Mouse (Mus musculus): Measurements from ENCODE around the gene Tspan10.

The Tspan10 gene

DNA sequence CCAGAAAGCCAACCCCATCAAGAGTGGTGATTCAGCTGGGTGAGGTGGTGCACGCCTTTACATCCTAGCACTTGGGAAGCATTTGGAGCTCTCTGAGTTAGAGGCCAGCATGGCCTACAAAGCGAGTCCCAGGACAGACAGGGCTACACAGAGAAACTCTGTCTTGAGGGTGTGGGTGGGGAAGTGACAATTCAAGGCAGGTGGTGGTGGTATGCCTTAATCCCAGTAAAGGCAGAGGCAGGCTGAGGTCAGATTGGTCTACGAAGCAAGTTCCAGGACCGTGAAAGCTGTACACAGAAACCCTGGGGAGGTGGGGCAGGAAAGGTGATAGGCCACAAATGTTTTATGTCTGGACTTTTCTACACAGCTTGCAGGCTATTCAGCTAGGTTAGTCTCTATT lies 12.5 kb downstream of the Tspan10 start:
- DNase-seq (ENCODE audit: low read depth, low spot score): no peak

- DNase-seq (ENCODE audit: low read depth, low spot score): no peak
Measured at GRCm38 (mm10) chr11:120455413-120455812, 13.0 kb downstream of the Tspan10 start.

- DNase-seq (ENCODE audit: low read depth, low spot score): no peak
Measured at GRCm38 (mm10) chr11:120457370-120457769, 14.9 kb downstream of the Tspan10 start.

DNA sequence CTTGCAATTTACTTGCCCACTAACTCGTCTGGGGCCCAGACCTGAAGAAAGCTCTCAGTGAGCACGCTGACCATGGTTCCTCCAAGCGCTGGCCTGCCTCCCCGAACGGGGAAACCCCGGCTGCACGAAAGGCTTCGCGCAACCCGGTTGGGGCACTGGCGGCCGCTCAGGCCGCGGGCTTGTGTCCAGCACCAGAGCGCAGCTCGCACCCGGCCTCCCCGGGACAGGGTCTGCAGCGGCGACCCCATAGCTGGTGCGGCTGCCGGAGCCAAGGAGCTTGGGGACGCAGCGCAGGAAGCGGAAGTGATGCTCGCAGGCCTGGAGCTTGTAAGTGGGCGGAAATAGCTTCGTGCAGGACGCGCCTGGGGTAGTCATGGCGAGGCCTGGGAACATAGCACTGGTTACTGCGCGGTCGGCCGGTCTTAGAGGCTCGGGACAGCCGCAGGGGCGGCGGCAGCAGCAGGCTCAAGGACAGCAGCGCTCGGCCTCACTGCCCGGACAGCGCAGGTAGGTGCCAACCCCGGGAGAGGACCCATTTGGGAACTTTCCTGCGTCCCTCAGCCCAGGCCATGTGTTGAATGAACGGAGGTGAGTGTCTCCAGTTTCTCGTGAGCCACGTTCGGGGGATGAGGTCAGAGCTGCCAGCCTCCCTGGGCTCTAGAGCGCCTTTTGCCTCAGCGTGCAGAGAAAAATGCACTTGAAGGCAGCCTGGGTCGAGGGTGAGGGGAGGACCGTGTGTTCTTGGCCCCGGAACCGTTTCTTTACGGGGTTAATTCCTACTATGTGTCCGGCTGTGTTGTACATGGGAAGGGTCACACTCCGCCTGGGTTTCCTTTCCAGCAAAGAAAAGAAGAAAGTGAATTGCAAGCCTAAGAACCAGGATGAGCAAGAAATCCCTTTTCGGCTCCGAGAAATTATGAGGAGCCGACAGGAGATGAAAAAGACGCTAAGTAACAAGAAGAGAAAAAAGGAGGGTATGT lies 15.6 kb downstream of the Tspan10 start, which contains the start of the genes Oxld1 and Ccdc137:
Oxld1 (minus strand) TSS at position 297 of the 980 bp plus-strand sequence.
Ccdc137 (plus strand) TSS at position 344 of the 980 bp plus-strand sequence.
- peak; percentile 86 for DNase-seq (ENCODE audit: low read depth, low spot score)

DNA sequence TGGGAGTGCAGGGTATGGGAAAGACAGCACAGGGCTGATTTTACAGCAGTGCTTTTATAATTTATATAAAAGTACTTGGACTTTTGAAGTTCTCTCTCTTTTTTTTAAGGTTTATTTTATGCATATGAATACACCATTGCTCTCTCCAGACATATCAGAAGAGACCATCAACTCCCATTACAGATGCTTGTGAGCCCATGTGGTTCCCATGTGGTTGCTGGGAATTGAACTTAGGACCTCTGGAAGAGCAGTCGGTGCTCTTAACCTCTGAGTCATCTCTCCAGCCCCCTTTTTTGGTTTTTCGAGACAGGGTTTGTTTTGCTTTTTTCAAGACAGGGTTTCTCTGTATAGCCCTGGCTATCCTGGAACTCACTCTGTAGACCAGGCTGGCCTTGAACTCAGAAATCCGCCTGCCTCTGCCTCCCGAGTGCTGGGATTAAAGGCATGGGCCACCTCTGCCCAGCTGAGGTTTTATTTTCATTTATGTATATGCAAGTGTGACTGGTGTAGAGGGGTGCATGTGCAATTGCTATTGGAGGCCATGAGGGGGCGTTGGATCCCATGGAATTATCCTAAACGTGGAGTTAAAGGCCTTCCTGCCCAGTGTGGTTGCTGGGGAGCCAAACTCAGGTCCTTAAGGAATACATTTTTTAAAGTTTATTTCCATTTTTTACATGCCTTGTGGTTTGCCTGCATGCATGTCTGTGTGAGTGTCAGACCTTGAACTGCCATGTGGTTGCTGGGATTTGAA lies 16.6 kb downstream of the Tspan10 start:
- DNase-seq (ENCODE audit: low read depth, low spot score): peak; percentile 28

DNA sequence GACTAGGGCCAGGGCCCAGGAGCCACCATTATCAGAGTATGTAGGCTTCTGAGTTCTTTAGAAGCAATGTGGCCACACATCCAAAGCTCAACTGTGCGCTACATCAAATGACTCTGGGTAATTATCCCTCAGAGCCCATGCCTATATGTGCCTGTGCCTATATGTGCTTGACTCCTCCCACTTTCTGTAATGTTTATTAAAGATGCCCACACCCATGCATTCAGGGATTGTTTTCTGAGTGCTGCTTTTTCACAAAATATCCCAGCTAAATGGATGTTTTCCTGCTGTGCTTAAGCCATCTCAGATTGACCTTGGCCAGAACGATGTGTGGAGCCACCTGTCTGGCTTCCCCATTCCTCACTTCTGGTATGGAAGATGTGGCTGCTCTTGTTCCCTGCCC lies 21.1 kb downstream of the Tspan10 start:
- DNase-seq (ENCODE audit: low read depth, low spot score): no peak

DNA sequence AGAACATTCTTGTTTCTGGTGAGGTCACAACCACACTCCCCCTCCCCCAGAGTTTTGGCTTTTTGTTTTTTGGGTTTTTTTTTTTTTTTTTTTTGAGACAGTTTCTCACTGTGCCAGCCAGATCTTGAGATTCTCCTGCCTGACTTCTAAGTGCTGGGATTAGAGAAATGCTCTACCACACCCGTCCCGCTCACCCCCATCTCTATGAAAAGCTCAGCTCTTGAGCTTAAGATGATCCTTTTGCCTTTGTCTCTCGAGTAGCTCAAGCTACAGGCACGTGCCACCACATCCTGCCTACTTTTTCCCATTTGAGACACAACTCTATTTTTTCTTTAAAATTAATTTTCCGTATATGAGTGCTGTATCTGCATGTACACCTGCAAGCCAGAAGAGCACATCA lies 21.9 kb downstream of the Tspan10 start:
- DNase-seq (ENCODE audit: low read depth, low spot score): no peak

DNA sequence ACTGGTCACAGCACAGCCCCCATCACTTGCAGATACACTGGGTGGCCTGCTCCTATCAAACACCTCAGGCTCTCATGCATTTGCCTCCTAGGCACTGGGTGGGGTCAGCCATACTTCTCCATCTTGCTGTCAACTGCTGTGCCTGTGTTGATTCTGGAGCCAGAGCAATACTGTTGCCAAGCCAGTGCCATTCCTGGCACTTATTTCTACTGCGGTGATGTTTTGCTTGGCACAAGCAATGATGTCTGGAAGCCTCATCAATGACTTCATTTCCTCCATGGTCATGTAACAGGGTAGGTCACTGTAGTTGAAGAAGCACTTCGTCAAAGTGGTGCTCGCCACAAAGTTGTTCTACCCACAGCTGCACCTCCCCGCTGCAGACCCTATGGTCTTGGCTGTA lies 23.1 kb downstream of the Tspan10 start:
- DNase-seq (ENCODE audit: low read depth, low spot score): no peak

- peak; percentile 99 for DNase-seq (ENCODE audit: low read depth, low spot score)
Measured at GRCm38 (mm10) chr11:120467051-120467735, 24.7 kb downstream of the Tspan10 start, which contains the start of gene Arl16. Arl16 (minus strand) TSS chr11:120467607.

GRCm38 (mm10) chr11:120467736-120468092 lies 25.3 kb downstream of the Tspan10 start:
- DNase-seq (ENCODE audit: low read depth, low spot score): no peak

DNA sequence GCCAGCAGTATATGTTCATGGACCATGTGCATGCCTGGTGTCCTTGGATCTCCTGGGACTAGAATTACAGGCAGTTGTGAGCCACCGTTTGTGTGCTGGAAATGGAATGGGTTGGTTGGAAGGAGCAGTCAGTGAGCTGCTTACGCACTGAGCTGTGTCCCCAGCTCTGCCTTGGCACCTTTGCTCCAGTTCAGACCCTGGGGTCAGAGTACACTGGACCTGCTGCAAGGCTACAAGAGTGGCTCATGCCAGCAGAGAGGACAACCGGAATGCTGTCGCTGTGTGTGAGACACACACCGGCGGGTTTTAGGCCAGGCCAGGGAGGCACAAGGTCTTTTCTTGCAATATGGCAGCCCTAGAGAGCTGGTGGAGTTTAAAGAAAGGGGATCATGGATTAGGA lies 29.6 kb downstream of the Tspan10 start:
- DNase-seq (ENCODE audit: low read depth, low spot score): no peak

GRCm38 (mm10) chr11:120483448-120483934 lies 41.0 kb downstream of the Tspan10 start:
- DNase-seq (ENCODE audit: low read depth, low spot score): no peak

GRCm38 (mm10) chr11:120484265-120484981 lies 42.0 kb downstream of the Tspan10 start, which contains the start of gene Mrpl12:
Mrpl12 (plus strand) TSS chr11:120484613.
- peak; percentile 96 for DNase-seq (ENCODE audit: low read depth, low spot score)

- no peak for DNase-seq (ENCODE audit: low read depth, low spot score)
Measured at GRCm38 (mm10) chr11:120485251-120485650, 42.8 kb downstream of the Tspan10 start.

GRCm38 (mm10) chr11:120488516-120488915 lies 46.1 kb downstream of the Tspan10 start:
- no peak for DNase-seq (ENCODE audit: low read depth, low spot score)

GRCm38 (mm10) chr11:120489054-120489761 lies 46.8 kb downstream of the Tspan10 start:
- DNase-seq (ENCODE audit: low read depth, low spot score): peak; percentile 89

GRCm38 (mm10) chr11:120490291-120491046 lies 48.0 kb downstream of the Tspan10 start:
- DNase-seq (ENCODE audit: low read depth, low spot score): no peak

- DNase-seq (ENCODE audit: low read depth, low spot score): peak; percentile 76
Measured at GRCm38 (mm10) chr11:120491317-120492023, 49.0 kb downstream of the Tspan10 start, which contains the start of gene Slc25a10. Slc25a10 (plus strand) TSS chr11:120491840.
